Mouse (Mus musculus) kidney, adult 2 months (tissue): ENCODE data around the gene Plac1.

ENCODE experiments used
- CTCF ChIP-seq: fragments of 200-500 bp; conservative IDR thresholded peaks from 2 replicates; pipeline ENCODE4 v1.5.1; 2011; ENCODE audit warnings: low read depth, mild to moderate bottlenecking, control low read depth, low read length, moderate library complexity, mixed read lengths; ENCODE audit not compliant: insufficient read depth, insufficient read length
- POLR2A ChIP-seq: fragments of 200-500 bp; IDR thresholded peaks from one replicate; pipeline ENCODE4 v1.6.1; 2011; ENCODE audit warnings: low read depth, low read length, control low read depth

GRCm38 (mm10) chrX:53025471-53026223 lies 214.3 kb downstream of the Plac1 start:
- no peak for TF ChIP-seq POLR2A
- TF ChIP-seq CTCF: no peak
